Mouse (Mus musculus) adrenal gland, postnatal 0 days (tissue): Measurements from ENCODE around the gene Vmn1r239-ps. TPM values are rescaled to one million over a fixed set of nuclear protein-coding genes. Genes with fewer than 3 reads are reported as not detected.

Experiments used
- polyA plus RNA-seq: library from polyadenylated mRNA; unstranded; fragments of >200 nt; fragmentation: Nextera tagmentation; extraction: Ambion mirVana; gene quantifications from 2 replicates; pipeline ENCODE4 v1.2.1, GENCODE M21; 2015

Vmn1r239-ps gene
- not detected in 2 replicates for polyA plus RNA-seq

GRCm38 (mm10) chrX:147453610-147454009 lies at the start of gene Vmn1r239-ps:
TSS of gene Vmn1r239-ps (minus strand) at chrX:147453710.

GRCm38 (mm10) chrX:147429129-147429528 lies 24.4 kb downstream of the Vmn1r239-ps start, which contains the start of gene Il13ra2:
TSS of gene Il13ra2 (minus strand) at chrX:147429192.

Other genes starting within 250 kb of the Vmn1r239-ps start
- 0.14 TPM in 1 of 2 replicates, not detected in the other for gene Il13ra2, start 24.5 kb downstream of the Vmn1r239-ps start, polyA plus RNA-seq
- 4.4 and 5.4 TPM in 2 replicates for gene Lrch2, start 100.4 kb upstream of the Vmn1r239-ps start, polyA plus RNA-seq